Mouse (Mus musculus) urinary bladder, postnatal 25 days (tissue): ENCODE results near the gene Anks1b.
A peak's percentile ranks its signal among the peaks of the same experiment; 100 is the strongest.

Experiments used
- DNase-seq: peaks from one replicate; pipeline ENCODE4 v3.0.0; 2022; ENCODE audit warnings: low spot score

Gene Anks1b

DNA sequence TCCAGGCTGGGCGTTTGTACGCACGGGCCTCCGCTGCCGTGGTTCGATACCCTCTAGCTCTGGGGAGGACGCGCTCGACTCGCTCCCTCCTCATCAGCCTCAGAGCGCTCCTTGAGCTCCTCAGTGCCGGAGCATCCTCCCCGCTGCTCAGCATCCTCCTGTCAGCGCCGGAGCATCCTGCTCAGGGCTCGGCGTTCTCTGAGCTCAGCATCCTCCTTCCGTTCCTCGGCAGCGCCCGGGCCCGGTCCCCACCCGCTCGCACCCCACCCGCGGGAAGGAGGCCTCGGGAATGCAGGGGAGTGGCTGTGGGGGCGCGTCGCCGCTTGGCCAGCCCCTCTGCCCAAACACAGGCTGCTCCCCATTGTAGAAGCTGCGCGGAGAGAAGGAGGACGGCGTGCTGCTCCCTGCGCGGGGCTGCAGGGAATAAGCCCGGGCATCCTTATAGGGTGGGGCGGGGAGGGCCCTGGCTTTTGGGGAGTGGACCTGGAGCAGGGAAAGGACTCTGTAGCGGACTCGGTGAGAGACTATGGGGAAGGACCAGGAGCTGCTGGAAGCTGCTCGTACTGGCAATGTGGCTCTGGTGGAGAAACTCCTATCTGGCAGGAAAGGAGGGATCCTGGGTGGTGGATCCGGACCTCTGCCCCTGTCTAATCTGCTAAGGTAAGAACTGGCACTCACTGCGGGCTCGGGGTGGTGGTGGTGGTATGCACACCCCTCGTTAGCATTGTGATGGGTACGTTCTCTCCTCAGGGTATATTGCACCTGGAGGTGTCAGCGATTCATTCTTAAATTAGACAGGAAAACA is at the start of gene Anks1b:
TSS of gene Anks1b (plus strand) at position 364 of the 805 bp plus-strand sequence.
- DNase-seq: peak; percentile 5

GRCm38 (mm10) chr10:89823906-89824305 is 49.4 kb upstream of the Anks1b start:
- no peak for DNase-seq

DNA sequence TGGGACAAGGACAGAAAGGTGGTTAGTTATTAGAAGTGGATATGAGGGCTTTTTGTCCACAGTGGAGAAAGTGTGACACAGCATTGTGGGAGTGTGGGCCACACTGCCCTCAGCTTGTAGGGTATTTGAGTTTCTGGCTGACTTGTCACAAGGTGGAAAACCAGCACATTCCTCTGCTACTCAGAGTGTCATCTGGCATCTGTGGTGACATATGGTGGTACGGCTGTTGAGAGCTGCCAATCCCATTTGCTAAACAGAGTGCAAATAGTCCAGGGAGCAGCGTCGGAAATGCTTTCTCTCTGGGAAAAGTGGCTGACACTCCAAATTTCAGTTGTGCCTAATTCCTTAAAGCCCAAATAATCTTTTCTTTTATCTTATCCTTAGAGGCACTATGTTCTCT is 46.4 kb upstream of the Anks1b start:
- no peak for DNase-seq

DNA sequence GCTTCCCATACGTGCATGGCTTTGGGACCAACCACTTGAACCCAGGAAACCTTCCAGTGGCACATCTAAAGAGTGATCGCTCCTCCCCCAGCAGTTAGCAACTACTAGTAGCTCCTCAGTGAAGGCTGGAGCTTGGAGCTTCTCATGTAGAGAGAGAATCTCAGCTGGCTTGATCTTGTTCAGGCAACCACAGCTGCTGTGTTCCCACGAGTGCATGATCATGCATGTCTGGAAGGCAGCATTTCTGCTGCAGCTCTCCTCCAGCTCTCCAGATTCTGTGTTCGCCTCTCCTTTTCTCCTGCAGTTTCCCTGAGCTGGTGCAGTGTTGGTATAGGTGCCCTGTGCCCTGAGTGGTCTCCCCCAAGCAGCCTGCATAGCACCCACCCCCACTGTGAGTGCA is 41.0 kb upstream of the Anks1b start:
- DNase-seq: no peak

GRCm38 (mm10) chr10:89833166-89833565 is 40.1 kb upstream of the Anks1b start:
- DNase-seq: no peak

GRCm38 (mm10) chr10:89837476-89837875 is 35.8 kb upstream of the Anks1b start:
- no peak for DNase-seq

- DNase-seq: no peak
Observed at GRCm38 (mm10) chr10:89838834-89839233, 34.5 kb upstream of the Anks1b start.

DNA sequence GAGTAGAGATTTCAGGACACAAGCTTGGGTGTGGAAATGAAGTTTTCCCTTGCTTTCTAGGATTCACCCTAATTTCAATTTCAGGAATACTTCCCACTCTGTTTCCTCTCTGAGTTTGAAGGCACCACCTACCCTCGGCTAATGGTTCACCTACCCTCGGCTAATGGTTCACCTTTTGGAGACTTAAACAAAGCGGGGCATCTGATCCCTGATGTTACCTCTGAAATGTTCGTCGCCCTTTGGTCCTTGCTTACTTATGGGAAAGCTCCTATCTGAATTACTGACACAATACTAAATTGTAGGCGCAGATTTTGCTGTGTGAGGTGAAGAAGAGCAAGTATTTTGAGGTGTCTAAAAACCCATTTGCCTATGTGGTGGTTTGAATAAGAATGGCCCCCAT is 22.4 kb upstream of the Anks1b start:
- DNase-seq: no peak

- DNase-seq: no peak
Observed at GRCm38 (mm10) chr10:89855251-89855875, 17.9 kb upstream of the Anks1b start.

GRCm38 (mm10) chr10:89856286-89856685 is 17.0 kb upstream of the Anks1b start:
- no peak for DNase-seq

DNA sequence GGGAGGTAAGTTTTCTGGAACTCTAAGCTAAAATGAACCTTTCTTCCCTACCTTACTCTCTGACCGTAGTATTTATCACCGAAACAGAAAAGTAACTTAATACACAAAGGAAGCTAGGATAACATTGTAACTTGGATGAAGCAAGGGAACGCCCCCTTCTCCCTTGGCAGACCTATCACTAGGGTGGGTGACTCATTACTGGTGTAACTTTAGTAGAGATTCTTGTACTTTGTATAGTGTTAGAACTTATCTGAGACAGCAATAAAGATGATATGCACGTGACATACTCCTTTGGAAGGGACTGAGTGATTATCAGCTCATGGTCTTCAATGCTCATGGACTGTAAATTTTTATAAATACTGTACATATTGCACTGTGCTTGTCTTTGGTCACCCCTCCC is 5.1 kb upstream of the Anks1b start:
- DNase-seq: no peak

- no peak for DNase-seq
Observed at GRCm38 (mm10) chr10:89868836-89869235, 4.5 kb upstream of the Anks1b start.

DNA sequence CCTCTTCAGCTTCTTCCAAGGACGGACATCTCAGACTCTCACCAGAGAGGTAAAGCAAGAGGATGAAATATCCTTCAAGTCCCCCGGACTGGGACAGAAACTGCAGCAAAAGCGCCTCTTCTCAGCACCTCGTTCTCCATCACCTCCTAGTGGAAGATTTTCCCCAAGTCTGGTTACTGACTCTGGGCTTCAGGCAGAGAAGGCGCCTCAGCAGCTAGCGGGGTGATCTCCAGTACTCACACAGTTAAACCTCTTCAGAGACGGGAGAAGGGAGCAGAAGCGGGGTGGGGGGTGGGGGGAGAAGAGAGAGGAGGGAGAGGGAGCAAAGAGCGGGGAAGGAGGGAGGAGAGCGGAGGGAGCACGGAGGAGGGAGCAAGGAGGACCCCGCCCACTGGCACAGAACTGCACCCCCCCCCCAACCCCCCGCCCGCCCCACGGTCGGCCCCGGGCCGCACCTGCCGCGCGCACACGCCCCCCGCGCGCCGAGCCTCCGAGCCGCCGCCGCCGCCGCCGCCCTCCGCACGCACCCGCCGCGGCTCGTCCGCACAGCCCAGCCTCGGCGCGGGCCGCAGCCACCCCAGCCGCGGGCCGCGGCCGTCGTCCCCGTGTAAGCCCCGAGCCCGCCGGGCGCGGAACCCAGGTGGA is 686 bp upstream of the Anks1b start:
- DNase-seq: no peak

DNA sequence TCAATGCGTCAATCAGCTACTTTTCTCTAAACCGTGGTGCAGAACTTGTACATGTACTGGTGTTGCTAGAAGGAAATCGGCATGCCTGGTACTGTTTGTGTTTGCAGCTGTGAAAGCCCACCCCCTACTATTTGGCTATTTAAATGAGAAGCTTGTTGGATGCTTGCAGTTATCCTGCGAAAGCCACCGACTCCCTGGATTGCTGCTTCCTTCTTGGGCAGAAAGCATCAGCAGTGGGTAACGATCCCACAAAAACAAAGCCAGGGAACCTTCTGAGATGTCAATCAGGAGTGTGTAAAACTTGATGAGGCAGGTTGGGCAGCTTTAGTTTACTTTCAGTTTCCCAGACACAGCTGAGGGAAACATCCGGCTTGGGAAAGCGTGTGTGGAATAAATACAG is 727 bp downstream of the Anks1b start:
- DNase-seq: no peak

GRCm38 (mm10) chr10:89883561-89883960 is 10.3 kb downstream of the Anks1b start:
- DNase-seq: no peak

DNA sequence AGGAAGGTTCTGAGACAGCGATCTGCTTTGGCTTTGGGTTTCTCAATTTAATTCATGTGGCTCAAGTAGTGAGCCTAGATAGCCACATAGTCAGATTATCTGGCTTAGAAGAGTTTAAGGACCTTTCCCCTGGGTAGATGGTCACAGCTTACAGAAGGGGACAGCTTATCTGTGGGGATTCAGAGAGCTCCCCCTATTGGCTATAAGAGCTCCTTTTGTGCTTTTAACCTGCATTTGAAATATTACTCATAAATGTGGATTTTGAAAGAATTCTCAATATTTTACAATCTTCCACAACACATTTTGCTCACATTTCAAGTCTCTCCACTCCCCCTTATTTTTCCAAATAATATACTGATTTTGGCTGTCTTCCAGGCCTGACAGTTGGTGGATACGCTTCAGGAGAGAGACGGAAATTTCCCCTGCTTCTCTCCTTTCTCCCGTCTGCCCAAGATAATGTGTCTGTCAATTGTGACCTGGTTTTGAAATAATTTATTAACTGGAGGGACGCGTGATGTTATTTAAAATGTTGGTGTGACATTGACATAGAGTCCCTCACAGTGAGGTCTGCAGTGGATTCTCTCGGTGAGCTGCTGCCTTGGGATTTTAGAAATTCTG is 29.5 kb downstream of the Anks1b start:
- DNase-seq: no peak

- no peak for DNase-seq
Observed at GRCm38 (mm10) chr10:89911889-89912288, 38.6 kb downstream of the Anks1b start.

DNA sequence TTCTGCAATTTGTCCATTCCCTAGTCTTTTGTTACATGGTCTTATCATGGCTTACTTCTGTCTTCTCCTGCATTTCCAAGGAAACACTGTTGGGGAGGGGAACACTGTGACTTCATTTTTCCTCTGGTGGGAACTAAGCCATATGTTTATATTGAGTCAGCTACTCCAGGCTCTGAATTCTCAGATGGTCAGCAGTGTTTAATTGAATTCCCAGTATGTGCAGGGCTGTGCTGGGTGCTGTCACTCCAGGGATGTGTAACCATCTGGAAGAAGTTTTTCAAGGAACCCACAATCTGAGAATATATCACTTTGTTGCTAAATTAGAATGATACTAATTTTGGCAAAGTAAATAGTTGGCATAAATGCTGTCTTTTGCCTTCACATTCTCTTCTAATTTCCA is 39.9 kb downstream of the Anks1b start:
- no peak for DNase-seq

GRCm38 (mm10) chr10:89917141-89917540 is 43.8 kb downstream of the Anks1b start:
- DNase-seq: no peak

DNA sequence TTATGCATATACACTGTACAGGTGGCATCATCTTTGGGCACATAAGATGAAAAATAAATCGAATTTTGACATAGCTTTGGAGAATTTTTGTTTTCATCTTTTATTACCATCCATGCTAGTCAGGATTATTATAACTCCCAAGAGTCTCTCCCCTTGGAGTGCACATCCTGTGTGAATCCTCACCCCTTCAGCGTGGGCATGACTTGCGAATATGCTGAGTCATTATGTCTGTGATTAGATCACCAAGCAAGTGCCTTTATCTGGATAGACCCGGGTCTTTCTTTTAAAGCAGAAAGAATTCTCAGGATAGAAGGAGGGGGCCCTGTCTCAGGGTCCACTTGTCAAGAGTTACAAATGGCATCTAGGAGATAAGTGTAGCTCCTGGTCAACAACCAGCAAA is 48.7 kb downstream of the Anks1b start:
- no peak for DNase-seq

- DNase-seq: no peak
Observed at GRCm38 (mm10) chr10:89942180-89942579, 68.9 kb downstream of the Anks1b start.

GRCm38 (mm10) chr10:89946636-89947349 is 73.5 kb downstream of the Anks1b start:
- DNase-seq: no peak
